Mouse (Mus musculus) cerebellum, adult 11 months (tissue): ENCODE measurements around the gene Fam71a.
"Not testable (repeated sequence)": the region's sequence is repeated elsewhere in the genome, so short reads cannot be mapped to it uniquely, and the experiment has no call there.

Experiments used
- DNase-seq: peaks from one replicate; pipeline ENCODE4 v3.0.0; 2022

The Fam71a gene

DNA sequence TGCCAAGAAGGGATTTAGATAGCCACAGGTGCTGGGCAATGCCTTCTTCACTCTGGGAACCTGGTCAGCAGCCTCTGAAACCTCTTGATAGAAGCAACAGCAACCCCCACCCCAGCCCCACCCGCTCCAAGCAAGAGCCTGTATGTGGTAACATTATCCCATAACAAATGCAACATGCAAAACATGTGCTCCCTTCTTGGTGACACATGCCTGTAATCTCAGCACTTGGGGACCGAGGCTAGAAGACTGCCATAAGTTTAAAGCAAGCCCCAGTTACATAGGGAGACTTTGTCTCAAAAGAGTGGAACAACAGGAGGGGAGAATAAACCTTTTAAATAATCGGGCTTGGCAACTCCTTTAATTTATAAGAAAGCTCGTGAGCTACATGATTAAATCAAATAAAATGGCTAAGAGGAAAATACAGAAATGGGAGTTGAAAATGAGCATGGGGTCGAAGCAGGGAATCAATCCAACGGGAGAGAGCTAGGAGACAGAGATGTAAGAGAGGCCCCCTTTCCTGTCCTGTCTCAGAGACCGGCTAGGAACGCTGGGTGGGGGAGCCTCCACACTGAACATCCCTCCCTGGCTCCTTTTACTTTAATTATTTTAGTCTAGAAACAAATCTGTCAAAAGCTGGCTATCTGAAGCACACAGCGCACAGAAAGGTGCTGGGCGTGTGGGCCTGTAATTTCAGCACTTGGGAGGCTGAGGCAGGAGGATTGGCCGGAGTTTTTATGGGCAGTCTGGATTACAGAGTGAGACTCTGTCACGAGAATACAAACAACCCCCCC lies 17.0 kb upstream of the Fam71a start:
- DNase-seq, result no peak

- no peak for DNase-seq
These were observed 15.8 kb upstream of the Fam71a start for GRCm38 (mm10) chr1:191180397-191180796.

- DNase-seq, result no peak
These were observed 15.2 kb upstream of the Fam71a start for GRCm38 (mm10) chr1:191179846-191180245.

DNA sequence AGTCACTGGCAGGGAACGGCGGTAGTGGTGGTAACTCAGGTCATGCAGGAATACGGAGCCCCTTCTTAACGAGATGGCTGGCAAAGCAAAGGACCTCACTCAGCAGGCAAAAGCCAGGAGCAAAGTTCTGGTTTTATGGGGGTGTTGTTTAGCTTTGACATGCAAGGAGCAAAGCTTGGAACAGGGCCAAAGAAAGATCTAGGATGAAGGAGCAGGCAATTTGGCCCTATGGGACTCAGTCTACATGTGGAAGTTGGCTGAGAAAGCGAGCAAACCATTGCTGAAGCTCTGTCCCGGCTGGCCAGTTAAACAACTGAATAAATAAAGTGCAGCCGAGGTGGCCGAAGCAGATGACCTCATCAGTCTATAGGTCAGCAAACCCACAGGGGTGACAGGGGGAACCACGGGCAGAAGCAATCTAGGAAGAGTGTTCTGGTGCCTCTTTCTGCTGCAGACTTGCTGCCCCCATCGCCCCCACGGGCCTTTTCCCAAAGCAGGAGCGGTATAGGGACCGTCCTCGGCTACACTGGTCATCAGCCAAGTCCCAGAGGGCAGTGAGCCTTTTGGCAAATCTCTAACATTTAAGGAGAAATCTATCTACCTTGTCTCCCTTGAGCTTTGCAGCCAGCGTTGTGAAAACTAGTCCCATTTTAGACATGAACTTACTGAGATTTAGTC lies 14.0 kb upstream of the Fam71a start:
- no peak for DNase-seq

DNA sequence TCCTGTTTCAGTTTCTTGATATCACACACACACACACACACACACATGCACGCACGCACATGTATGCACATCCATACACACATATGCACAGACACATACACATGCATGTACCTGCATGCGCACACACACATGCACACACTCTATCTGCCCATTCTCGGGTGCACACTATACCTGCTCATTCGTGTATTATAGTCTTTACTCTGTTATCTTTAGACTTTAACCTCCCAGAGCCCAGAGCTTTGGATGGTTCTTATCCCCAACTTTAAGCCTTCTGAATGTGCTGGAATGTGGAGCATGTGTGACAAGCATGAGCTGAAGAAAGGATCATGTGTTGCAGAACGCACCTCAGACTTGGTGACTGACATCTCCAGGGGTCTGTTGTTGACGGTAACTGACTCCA lies 12.3 kb upstream of the Fam71a start:
- DNase-seq, result no peak

- no peak for DNase-seq
These were observed 7.9 kb upstream of the Fam71a start for GRCm38 (mm10) chr1:191172487-191172886.

DNA sequence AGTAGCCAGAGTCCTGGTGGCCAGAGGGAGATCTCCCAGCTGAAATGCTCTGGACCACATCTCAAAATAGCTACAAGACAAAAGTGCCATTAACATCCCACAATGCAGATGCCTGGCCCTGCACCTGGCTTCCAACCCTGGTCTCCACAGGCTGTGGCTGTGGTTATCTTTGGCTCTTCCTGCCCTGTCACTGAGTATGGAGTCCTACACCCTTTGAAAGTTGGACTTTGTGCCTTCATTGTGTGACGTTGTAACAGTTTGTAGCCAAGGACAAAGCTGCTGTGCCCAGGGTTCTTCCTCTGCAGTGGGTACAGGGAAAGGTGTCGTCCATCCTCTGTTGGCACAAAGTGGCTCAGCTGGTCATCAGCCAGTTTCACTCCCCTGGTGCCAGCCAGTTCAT lies 5.8 kb upstream of the Fam71a start:
- DNase-seq, result no peak

- no peak for DNase-seq
These were observed 1.6 kb upstream of the Fam71a start for GRCm38 (mm10) chr1:191166189-191166588.

- DNase-seq, result no peak
These were observed 10.3 kb downstream of the Fam71a start for GRCm38 (mm10) chr1:191154314-191154713.

DNA sequence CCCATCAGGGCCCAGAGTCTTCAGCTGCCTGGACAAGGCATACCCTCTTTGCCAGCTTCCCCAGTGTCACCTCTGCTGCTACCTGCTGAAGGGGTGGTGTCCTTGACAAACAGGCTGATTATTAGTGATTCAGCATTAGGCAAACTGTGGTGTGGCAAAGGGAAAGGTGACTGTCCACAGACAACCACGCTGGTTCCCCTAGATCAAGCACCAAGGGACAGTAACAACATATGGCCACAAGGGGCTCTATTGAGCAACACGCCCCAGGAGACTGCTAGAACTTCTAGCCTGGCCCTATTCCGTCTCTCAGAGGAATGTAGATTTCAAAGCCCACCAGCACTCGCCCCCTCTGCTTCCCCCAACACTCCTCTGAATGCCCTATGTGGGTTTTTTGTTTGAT lies 11.6 kb downstream of the Fam71a start:
- DNase-seq, result peak; percentile 15

- no peak for DNase-seq
These were observed 13.6 kb downstream of the Fam71a start for GRCm38 (mm10) chr1:191150924-191151605.

DNA sequence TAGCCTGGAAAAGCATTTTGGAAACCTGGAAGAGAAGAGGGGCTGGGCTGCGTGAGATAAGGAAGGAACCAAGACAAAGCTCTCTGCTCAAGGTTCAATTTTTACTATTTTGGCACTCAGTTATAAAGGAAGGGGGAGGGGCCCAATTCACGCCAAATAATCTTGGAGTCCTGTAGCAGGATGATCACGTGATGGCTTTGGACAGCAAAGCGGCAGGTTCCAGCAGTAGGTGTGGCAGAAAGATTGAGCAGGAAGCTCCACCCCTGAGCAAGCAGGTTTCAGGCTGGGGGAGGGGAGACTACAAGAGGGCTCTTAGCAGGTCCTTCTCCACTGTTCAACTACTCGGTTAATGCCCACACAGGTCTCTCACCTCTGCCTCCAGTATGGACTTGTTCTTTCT lies 15.1 kb downstream of the Fam71a start:
- not testable (repeated sequence) for DNase-seq

DNA sequence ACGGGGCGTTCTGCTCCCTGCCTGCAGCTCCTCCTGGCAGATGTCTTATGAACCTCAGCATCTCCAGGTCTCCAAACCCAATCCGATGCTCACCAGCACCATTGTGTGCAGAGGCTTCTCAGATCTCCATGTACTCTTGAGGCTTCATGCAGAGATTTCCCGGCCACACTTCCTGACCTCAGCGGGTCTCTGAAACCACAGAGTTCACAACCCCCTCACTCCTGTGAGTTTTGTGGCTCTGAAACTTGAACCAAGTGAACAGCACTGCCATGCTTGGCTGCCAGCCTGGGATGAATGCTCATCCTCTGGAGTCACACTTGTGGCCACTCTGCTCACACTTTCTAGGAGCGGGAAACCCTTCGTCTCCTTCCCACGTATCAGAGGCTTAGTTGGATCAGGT lies 23.6 kb downstream of the Fam71a start:
- DNase-seq, result no peak

- DNase-seq, result no peak
These were observed 25.6 kb downstream of the Fam71a start for GRCm38 (mm10) chr1:191138874-191139495.

DNA sequence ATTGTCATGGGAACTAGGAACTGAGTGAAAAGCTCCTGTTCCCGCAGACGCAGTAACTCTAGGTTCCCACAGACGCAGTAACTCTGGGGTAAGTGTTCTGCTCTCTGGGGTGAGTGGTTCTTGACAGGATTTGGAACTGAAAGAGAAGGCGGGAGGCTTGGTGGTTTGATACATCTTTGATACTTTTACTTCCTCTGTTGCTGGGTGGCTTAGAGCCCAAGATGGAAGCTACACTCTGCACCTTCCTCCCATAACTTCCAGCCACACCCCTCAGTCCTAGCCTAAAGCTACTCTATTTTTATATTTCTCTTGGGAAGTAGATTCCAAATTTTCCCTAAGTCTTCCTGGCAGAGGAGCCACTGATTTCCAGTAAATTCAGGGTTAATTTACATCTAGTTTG lies 26.2 kb downstream of the Fam71a start:
- no peak for DNase-seq

- DNase-seq, result no peak
These were observed 29.2 kb downstream of the Fam71a start for GRCm38 (mm10) chr1:191135406-191135805.

GRCm38 (mm10) chr1:191132934-191133333 lies 31.7 kb downstream of the Fam71a start:
- no peak for DNase-seq

- DNase-seq, result no peak
These were observed 32.4 kb downstream of the Fam71a start for GRCm38 (mm10) chr1:191132240-191132639.

DNA sequence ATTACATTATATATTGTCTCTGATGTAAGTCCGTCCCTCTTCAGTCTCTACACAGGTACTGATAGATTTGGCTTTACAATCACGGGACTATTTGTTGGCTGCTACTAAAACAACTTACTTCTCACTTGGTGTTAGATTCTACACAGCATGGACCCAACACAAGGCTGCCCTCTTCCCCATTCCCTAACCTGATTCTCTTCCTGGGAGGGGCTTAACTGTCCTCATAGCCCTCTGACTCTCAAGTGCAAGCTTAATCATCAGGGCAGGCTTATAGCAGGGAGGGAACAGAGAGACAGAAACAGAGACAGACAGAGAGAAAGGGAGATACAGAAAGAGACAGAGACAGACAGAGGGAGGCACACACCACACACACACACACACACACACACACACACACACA lies 32.9 kb downstream of the Fam71a start:
- DNase-seq, result no peak

DNA sequence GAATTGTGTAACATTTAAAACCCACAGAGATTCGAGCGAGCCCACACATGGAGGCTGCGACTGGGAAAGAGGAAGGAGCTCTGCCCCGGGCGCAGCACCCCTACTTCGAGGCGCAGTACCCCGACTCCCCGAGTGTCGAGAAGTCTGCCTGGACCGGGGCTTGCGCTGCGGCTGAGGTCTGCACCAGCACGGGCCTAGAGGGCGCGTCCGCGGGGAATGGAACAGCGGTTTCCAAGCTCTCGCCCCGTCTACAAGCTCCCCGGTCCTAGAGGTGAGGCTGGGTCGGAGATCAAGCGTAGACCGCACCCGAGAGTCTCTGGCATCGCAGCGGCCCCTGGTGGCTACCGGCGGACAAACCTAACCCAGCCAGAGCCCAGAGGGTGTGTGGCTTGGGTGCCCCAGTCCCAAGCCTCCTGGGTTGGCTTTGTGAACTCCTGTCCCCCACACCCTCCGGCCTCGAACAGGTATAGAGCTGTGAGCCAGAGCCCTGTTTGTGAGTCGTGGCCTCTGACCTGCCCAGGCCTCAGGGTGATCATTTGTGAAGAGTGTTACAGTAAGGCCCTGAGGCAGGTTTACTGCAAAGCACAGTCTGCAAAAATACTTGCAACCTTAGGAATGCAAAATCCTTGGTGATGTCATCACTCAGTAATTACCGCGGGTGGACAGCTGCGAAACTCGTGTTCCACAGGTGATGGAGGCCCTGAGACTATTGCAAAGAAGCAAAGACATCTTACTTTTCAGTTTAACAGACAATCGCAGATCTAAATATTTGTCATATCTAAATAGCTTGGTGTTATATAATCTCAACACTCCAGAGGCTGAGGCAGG lies 38.6 kb downstream of the Fam71a start:
- DNase-seq, result peak; percentile 5

DNA sequence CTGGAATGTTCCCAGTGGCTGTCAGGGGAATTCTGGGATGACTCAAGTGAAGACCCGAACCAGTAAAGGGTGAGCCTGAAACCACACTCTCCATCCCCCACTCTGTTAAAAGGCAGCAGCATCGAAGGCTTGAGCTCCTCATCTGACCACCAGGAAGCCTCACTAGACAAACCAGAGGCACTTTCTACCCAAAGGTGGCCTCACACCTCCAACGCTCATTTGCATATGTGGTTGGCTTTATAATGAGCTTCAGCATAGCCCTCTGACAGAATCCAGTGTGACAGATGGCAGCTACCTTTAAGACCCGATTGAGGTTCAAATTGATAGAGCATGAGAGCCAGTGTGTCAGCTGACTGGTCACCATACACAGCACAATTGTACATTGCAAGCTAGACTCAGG lies 40.3 kb downstream of the Fam71a start:
- no peak for DNase-seq

DNA sequence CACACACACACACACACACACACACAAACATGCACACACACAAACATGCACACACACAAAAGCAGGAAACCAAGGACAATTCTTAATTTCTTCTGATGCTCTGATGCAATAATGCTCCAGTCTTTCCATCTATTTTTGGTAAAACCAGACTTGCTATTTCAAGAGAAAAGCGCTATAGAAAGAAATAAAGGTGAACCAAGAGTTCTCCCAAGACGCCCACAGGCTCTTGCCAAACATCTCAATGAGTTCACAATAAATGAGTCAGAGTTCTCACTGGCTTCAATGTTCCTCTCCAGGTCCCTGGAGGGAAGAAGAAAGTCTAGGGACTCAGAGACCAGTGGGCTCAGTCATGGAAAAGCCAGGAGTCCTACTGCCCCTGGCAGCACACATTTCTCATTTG lies 40.9 kb downstream of the Fam71a start:
- DNase-seq, result no peak

DNA sequence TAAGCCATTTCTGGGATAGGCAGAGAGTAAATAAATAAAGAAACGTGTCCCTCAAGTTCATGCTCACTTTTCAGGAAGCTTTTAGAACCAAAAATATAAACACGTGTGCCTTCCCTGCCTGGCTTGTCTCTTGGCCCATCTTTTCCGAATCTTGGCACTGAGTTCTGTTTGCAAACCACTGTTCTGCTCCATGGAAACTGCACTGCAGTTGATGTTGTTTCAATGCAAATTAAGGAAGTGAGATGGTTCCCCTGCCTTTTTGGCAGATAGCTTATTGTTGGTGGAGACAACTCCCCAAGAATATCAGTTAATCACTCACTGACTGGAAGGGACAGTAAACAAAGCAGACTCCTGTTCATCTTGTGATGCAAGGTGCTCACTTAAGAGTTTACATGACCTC lies 41.9 kb downstream of the Fam71a start:
- DNase-seq, result no peak
